Mouse (Mus musculus) cerebellum, adult (tissue): ENCODE measurements around the gene Sgms1.

Source experiments
- ATAC-seq: cut with Nextera tagmentation; 2 replicates; pipeline ENCODE4 v1.9.2; 2017; ENCODE audit warnings: mild to moderate bottlenecking, moderate library complexity, mixed read lengths; ENCODE audit not compliant: insufficient number of reproducible peaks, low FRiP score, low TSS enrichment

The Sgms1 gene

GRCm38 (mm10) chr19:32275068-32275925, 114.2 kb downstream of the Sgms1 start:
- no peak for ATAC-seq

GRCm38 (mm10) chr19:32274145-32274544, 115.4 kb downstream of the Sgms1 start:
- no peak for ATAC-seq

- ATAC-seq: no peak
Measured at GRCm38 (mm10) chr19:32273714-32274113, 115.8 kb downstream of the Sgms1 start.

GRCm38 (mm10) chr19:32272475-32273260, 116.8 kb downstream of the Sgms1 start:
- ATAC-seq: no peak

- ATAC-seq: no peak
Measured at GRCm38 (mm10) chr19:32271455-32272200, 117.9 kb downstream of the Sgms1 start.

GRCm38 (mm10) chr19:32269844-32270176, 119.7 kb downstream of the Sgms1 start:
- ATAC-seq: no peak

- no peak for ATAC-seq
Measured at GRCm38 (mm10) chr19:32269141-32269843, 120.2 kb downstream of the Sgms1 start.

- ATAC-seq: no peak
Measured at GRCm38 (mm10) chr19:32268562-32268961, 121.0 kb downstream of the Sgms1 start.

GRCm38 (mm10) chr19:32266385-32267252, 122.9 kb downstream of the Sgms1 start:
- no peak for ATAC-seq

- ATAC-seq: no peak
Measured at GRCm38 (mm10) chr19:32263753-32264152, 125.8 kb downstream of the Sgms1 start.

GRCm38 (mm10) chr19:32262805-32263572, 126.5 kb downstream of the Sgms1 start:
- no peak for ATAC-seq

GRCm38 (mm10) chr19:32260869-32261688, 128.4 kb downstream of the Sgms1 start:
- no peak for ATAC-seq

- ATAC-seq: no peak
Measured at GRCm38 (mm10) chr19:32259830-32260229, 129.7 kb downstream of the Sgms1 start.

GRCm38 (mm10) chr19:32259048-32259447, 130.5 kb downstream of the Sgms1 start:
- no peak for ATAC-seq

GRCm38 (mm10) chr19:32258146-32258545, 131.4 kb downstream of the Sgms1 start:
- no peak for ATAC-seq

GRCm38 (mm10) chr19:32257616-32258015, 131.9 kb downstream of the Sgms1 start:
- ATAC-seq: no peak

- ATAC-seq: no peak
Measured at GRCm38 (mm10) chr19:32256706-32257415, 132.7 kb downstream of the Sgms1 start.
